Mouse (Mus musculus) liver, postnatal 0 days (tissue): ENCODE data around the gene Vtcn1.

ENCODE experiments used
- CTCF ChIP-seq: sonication (generic); IDR thresholded peaks from 2 replicates; pipeline ENCODE4 v1.5.1; 2016; ENCODE audit warnings: antibody characterized with exemption, low read depth
- EP300 ChIP-seq: IDR thresholded peaks from 2 replicates; pipeline ENCODE4 v1.6.1; 2016; ENCODE audit warnings: antibody characterized with exemption, low read depth, mild to moderate bottlenecking

- TF ChIP-seq CTCF: no peak
- TF ChIP-seq EP300: no peak
Observed at GRCm38 (mm10) chr3:100922506-100923375, 97.5 kb downstream of the Vtcn1 start.
